Mouse (Mus musculus) spleen, adult 2 months (tissue): Measurements from ENCODE around the gene Cdip1. TPM values are rescaled to one million over a fixed set of nuclear protein-coding genes. Genes with fewer than 3 reads are reported as not detected.

ENCODE experiments used
- DNase-seq, 2 experiments: peaks; one replicate each; pipeline versions ENCODE4 v3.0.0 to v3.0.0-alpha.2; 2012 to 2021; ENCODE audit warnings: low spot score in 2 of 2, low read depth in 1 of 2
- H3K27ac ChIP-seq: fragments of 200-500 bp; 2 replicates; pipeline ENCODE4 v1.5.1; 2012; ENCODE audit warnings: low read length, inconsistent platforms; ENCODE audit not compliant: insufficient read depth
- H3K27me3 ChIP-seq: fragments of 200-500 bp; 2 replicates; pipeline ENCODE4 v1.6.1; 2012; ENCODE audit warnings: mild to moderate bottlenecking, moderate library complexity, low read length, inconsistent platforms; ENCODE audit not compliant: control insufficient read depth, insufficient read depth
- H3K36me3 ChIP-seq: fragments of 200-500 bp; 2 replicates; pipeline ENCODE4 v1.6.1; 2012; ENCODE audit warnings: mild to moderate bottlenecking, low read length, inconsistent platforms; ENCODE audit not compliant: control insufficient read depth, insufficient read depth
- H3K4me1 ChIP-seq: fragments of 200-500 bp; 2 replicates; pipeline ENCODE4 v1.6.1; 2011; ENCODE audit warnings: inconsistent platforms; ENCODE audit not compliant: control insufficient read depth, insufficient read depth, insufficient read length
- H3K4me3 ChIP-seq: fragments of 200-500 bp; 2 replicates; pipeline ENCODE4 v1.5.1; 2011; ENCODE audit warnings: mild to moderate bottlenecking, inconsistent platforms; ENCODE audit not compliant: insufficient read depth, insufficient read length; ENCODE audit errors: extremely low read depth
- CTCF ChIP-seq: fragments of 200-500 bp; IDR thresholded peaks from 2 replicates; pipeline ENCODE4 v1.5.1; 2011; ENCODE audit warnings: mild to moderate bottlenecking, inconsistent platforms; ENCODE audit not compliant: insufficient read depth, insufficient read length, insufficient replicate concordance; ENCODE audit errors: extremely low read depth
- POLR2A ChIP-seq: fragments of 200-500 bp; IDR thresholded peaks from 2 replicates; pipeline ENCODE4 v1.6.1; 2011; ENCODE audit warnings: low read depth, low read length, inconsistent platforms
- WGBS: fragments of 180-500 bp; shearing (Covaris S2); methylation state at CpG from one replicate; pipeline ENCODE4 v1.1.7; 2018; 5-methylcytosine and 5-hydroxymethylcytosine counted together
- polyA plus RNA-seq: library from polyadenylated mRNA; depleted of rRNA; stranded (reverse); fragments of >200 nt; gene quantifications from 2 replicates; pipeline ENCODE4 v1.2.3, GENCODE M21; 2012

Cdip1 gene
- polyA plus RNA-seq, 1 experiment = 40.4 TPM

- no peak for TF ChIP-seq POLR2A
- TF ChIP-seq CTCF = no peak
- DNase-seq = no peak
- no peak overlapping the region for H3K4me3 ChIP-seq
- H3K4me1 ChIP-seq = peaks cover 11% of the 10 kb centered on the region; the same call in 1 of the 2 replicates
- WGBS = 87% methylated on average over 4 of the region's 4 CpGs
- H3K27ac ChIP-seq = no peak overlapping the region
- peaks cover 2% of the 10 kb centered on the region; the same call in 1 of the 2 replicates for H3K36me3 ChIP-seq
- H3K27me3 ChIP-seq = no peaks in the 10 kb centered on the region
Observed at GRCm38 (mm10) chr16:4785706-4786105, 4.4 kb downstream of the Cdip1 start.

- H3K27ac ChIP-seq = no peak overlapping the region
- H3K27me3 ChIP-seq = no peaks in the 10 kb centered on the region
- H3K36me3 ChIP-seq = peaks cover 1% of the 10 kb centered on the region; the same call in 1 of the 2 replicates
- no peak for DNase-seq
- no peak for TF ChIP-seq POLR2A
- no peak for TF ChIP-seq CTCF
- peaks cover 7% of the 10 kb centered on the region; the same call in 1 of the 2 replicates for H3K4me1 ChIP-seq
- H3K4me3 ChIP-seq = no peak overlapping the region
Observed at GRCm38 (mm10) chr16:4782515-4782914, 7.6 kb downstream of the Cdip1 start.

- H3K4me1 ChIP-seq = peaks cover 7% of the 10 kb centered on the region; the same call in 1 of the 2 replicates
- H3K4me3 ChIP-seq = no peak overlapping the region
- no peaks in the 10 kb centered on the region for H3K36me3 ChIP-seq
- no peak for TF ChIP-seq CTCF
- TF ChIP-seq POLR2A = no peak
- DNase-seq = no peak
- no peaks in the 10 kb centered on the region for H3K27me3 ChIP-seq
- 50% methylated on average over 5 of the region's 5 CpGs for WGBS
- peak overlapping the region; percentile 51 for H3K27ac ChIP-seq
Observed at GRCm38 (mm10) chr16:4781524-4782196, 8.4 kb downstream of the Cdip1 start.

- no peaks in the 10 kb centered on the region for H3K36me3 ChIP-seq
- no peak overlapping the region for H3K27ac ChIP-seq
- no peak for DNase-seq
- H3K4me3 ChIP-seq = no peak overlapping the region
- H3K4me1 ChIP-seq = peaks cover 7% of the 10 kb centered on the region; the same call in 1 of the 2 replicates
- no peak for TF ChIP-seq POLR2A
- no peak for TF ChIP-seq CTCF
- no peaks in the 10 kb centered on the region for H3K27me3 ChIP-seq
- 89% methylated on average over 4 of the region's 4 CpGs for WGBS
Observed at GRCm38 (mm10) chr16:4778940-4779339, 11.2 kb downstream of the Cdip1 start.

- TF ChIP-seq CTCF (no peak), POLR2A (no peak)
Observed at GRCm38 (mm10) chr16:4777905-4778609, 12.0 kb downstream of the Cdip1 start.

GRCm38 (mm10) chr16:4777171-4777904, 12.8 kb downstream of the Cdip1 start:
- Histone ChIP-seq H3K27ac (no peak overlapping the region), H3K4me3 (no peak overlapping the region), H3K36me3 (no peaks in the 10 kb centered on the region), H3K27me3 (no peaks in the 10 kb centered on the region), H3K4me1 (peaks cover 10% of the 10 kb centered on the region; the same call in 1 of the 2 replicates)
- WGBS = 94% methylated on average over 3 of the region's 3 CpGs
- TF ChIP-seq POLR2A = no peak
- TF ChIP-seq CTCF = no peak
- DNase-seq = no peak

More at GRCm38 (mm10) chr16:4777905-4778609, 12.0 kb downstream of the Cdip1 start:
- Histone ChIP-seq H3K27me3 (no peaks in the 10 kb centered on the region), H3K27ac (no peak overlapping the region), H3K36me3 (no peaks in the 10 kb centered on the region), H3K4me3 (no peak overlapping the region), H3K4me1 (peaks cover 10% of the 10 kb centered on the region; the same call in 1 of the 2 replicates)
- 91% methylated on average over 4 of the region's 4 CpGs for WGBS
- DNase-seq = no peak
